Mouse (Mus musculus): ENCODE data around the gene H2-M5.

DNA sequence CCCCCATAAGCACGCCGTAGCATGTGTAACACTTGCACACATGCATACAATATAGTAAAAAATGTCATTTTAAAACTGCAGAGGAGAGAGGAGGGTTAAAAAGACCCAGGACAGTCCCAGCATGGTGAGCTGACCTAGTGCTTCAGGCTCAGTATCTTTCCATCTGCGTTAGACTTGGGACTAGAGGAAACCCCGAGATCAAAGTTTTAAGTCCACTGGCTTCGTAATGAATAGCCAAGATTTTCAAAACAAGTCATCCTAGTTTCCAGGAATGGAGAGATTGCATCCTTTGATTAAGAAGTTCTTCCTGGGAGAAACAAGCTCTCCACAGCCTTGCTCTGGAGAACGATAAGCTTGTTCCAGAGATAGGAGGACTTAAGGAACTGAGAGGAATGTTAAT lies 18.8 kb upstream of the H2-M5 start:
- TF ChIP-seq CTCF (IDR thresholded peaks at IDR 0.05; ENCODE audit: low read depth, low read length) (no peak), TAL1 (conservative IDR thresholded peaks at IDR 0.05; ENCODE audit: low read depth, low read length) (no peak), POLR2AphosphoS5 (IDR thresholded peaks at IDR 0.05; ENCODE audit: insufficient replicate concordance, low read depth, low read length) (no peak), GATA1 (IDR thresholded peaks at IDR 0.05; ENCODE audit: borderline replicate concordance, low read length) (no peak), GATA2 (IDR thresholded peaks at IDR 0.05; ENCODE audit: borderline replicate concordance, low read depth, low read length) (no peak)
